Mouse (Mus musculus): ENCODE results near the gene Ctnnbip1. TPM values are rescaled to one million over a fixed set of nuclear protein-coding genes. Genes with fewer than 3 reads are reported as not detected.

Ctnnbip1 gene
- polyA plus RNA-seq, 1 experiment = 4.7 TPM

GRCm38 (mm10) chr4:149574391-149574821, 56.4 kb downstream of the Ctnnbip1 start:
- no peak overlapping the region for H3K27ac ChIP-seq (ENCODE audit: control insufficient read depth, insufficient read depth, low read depth, low read length)
- no peaks in the 10 kb centered on the region for H3K27me3 ChIP-seq (ENCODE audit: control insufficient read depth, insufficient read depth, low read length)
- H3K4me1 ChIP-seq (ENCODE audit: control insufficient read depth, insufficient read depth, low read length) = peaks cover 14% of the 10 kb centered on the region
- no peak overlapping the region for H3K4me3 ChIP-seq (ENCODE audit: control insufficient read depth, low read depth, low read length)
- H3K36me3 ChIP-seq (ENCODE audit: control insufficient read depth, insufficient read depth, low read length) = no peaks in the 10 kb centered on the region
- TF ChIP-seq POLR2A (IDR thresholded peaks at IDR 0.05; ENCODE audit: control insufficient read depth, low read depth, low read length) (no peak), CTCF (IDR thresholded peaks at IDR 0.05; ENCODE audit: control insufficient read depth, insufficient read depth, insufficient replicate concordance, low read depth, low read length) (no peak)

- TF ChIP-seq CTCF (IDR thresholded peaks at IDR 0.05; ENCODE audit: control insufficient read depth, insufficient read depth, insufficient replicate concordance, low read depth, low read length) (no peak), POLR2A (IDR thresholded peaks at IDR 0.05; ENCODE audit: control insufficient read depth, low read depth, low read length) (no peak)
- H3K36me3 ChIP-seq (ENCODE audit: control insufficient read depth, insufficient read depth, low read length) = no peaks in the 10 kb centered on the region
- no peaks in the 10 kb centered on the region for H3K27me3 ChIP-seq (ENCODE audit: control insufficient read depth, insufficient read depth, low read length)
- no peak overlapping the region for H3K27ac ChIP-seq (ENCODE audit: control insufficient read depth, insufficient read depth, low read depth, low read length)
- no peak overlapping the region for H3K4me3 ChIP-seq (ENCODE audit: control insufficient read depth, low read depth, low read length)
- H3K4me1 ChIP-seq (ENCODE audit: control insufficient read depth, insufficient read depth, low read length) = peaks cover 9% of the 10 kb centered on the region
These were observed 58.0 kb downstream of the Ctnnbip1 start for GRCm38 (mm10) chr4:149576061-149576460.

- no peak overlapping the region for H3K27ac ChIP-seq (ENCODE audit: control insufficient read depth, insufficient read depth, low read depth, low read length)
These were observed 59.0 kb downstream of the Ctnnbip1 start for GRCm38 (mm10) chr4:149576993-149577548.

GRCm38 (mm10) chr4:149578085-149578681, 60.1 kb downstream of the Ctnnbip1 start:
- no peak overlapping the region for H3K27ac ChIP-seq (ENCODE audit: control insufficient read depth, insufficient read depth, low read depth, low read length)
- peaks cover 3% of the 10 kb centered on the region; the same call in 1 of the 2 replicates for H3K4me1 ChIP-seq (ENCODE audit: control insufficient read depth, insufficient read depth, low read length)
- no peak overlapping the region for H3K4me3 ChIP-seq (ENCODE audit: control insufficient read depth, low read depth, low read length)
- no peaks in the 10 kb centered on the region for H3K27me3 ChIP-seq (ENCODE audit: control insufficient read depth, insufficient read depth, low read length)
- no peak for TF ChIP-seq CTCF (IDR thresholded peaks at IDR 0.05; ENCODE audit: control insufficient read depth, insufficient read depth, insufficient replicate concordance, low read depth, low read length)
- no peak for TF ChIP-seq POLR2A (IDR thresholded peaks at IDR 0.05; ENCODE audit: control insufficient read depth, low read depth, low read length)
- no peaks in the 10 kb centered on the region for H3K36me3 ChIP-seq (ENCODE audit: control insufficient read depth, insufficient read depth, low read length)

More at GRCm38 (mm10) chr4:149576993-149577548, 59.0 kb downstream of the Ctnnbip1 start:
- Histone ChIP-seq H3K4me3 (ENCODE audit: control insufficient read depth, low read depth, low read length) (no peak overlapping the region), H3K4me1 (ENCODE audit: control insufficient read depth, insufficient read depth, low read length) (peaks cover 8% of the 10 kb centered on the region), H3K36me3 (ENCODE audit: control insufficient read depth, insufficient read depth, low read length) (no peaks in the 10 kb centered on the region), H3K27me3 (ENCODE audit: control insufficient read depth, insufficient read depth, low read length) (no peaks in the 10 kb centered on the region)
- TF ChIP-seq POLR2A (IDR thresholded peaks at IDR 0.05; ENCODE audit: control insufficient read depth, low read depth, low read length) (no peak), CTCF (IDR thresholded peaks at IDR 0.05; ENCODE audit: control insufficient read depth, insufficient read depth, insufficient replicate concordance, low read depth, low read length) (no peak)

GRCm38 (mm10) chr4:149578831-149579230, 60.8 kb downstream of the Ctnnbip1 start:
- Histone ChIP-seq H3K27ac (ENCODE audit: control insufficient read depth, insufficient read depth, low read depth, low read length) (no peak overlapping the region), H3K4me1 (ENCODE audit: control insufficient read depth, insufficient read depth, low read length) (peaks cover 3% of the 10 kb centered on the region; the same call in 1 of the 2 replicates), H3K27me3 (ENCODE audit: control insufficient read depth, insufficient read depth, low read length) (no peaks in the 10 kb centered on the region), H3K4me3 (ENCODE audit: control insufficient read depth, low read depth, low read length) (no peak overlapping the region), H3K36me3 (ENCODE audit: control insufficient read depth, insufficient read depth, low read length) (no peaks in the 10 kb centered on the region)
- TF ChIP-seq POLR2A (IDR thresholded peaks at IDR 0.05; ENCODE audit: control insufficient read depth, low read depth, low read length) (no peak), CTCF (IDR thresholded peaks at IDR 0.05; ENCODE audit: control insufficient read depth, insufficient read depth, insufficient replicate concordance, low read depth, low read length) (no peak)

GRCm38 (mm10) chr4:149585236-149585635, 67.2 kb downstream of the Ctnnbip1 start:
- Histone ChIP-seq H3K4me3 (ENCODE audit: control insufficient read depth, low read depth, low read length) (no peak overlapping the region), H3K27me3 (ENCODE audit: control insufficient read depth, insufficient read depth, low read length) (no peaks in the 10 kb centered on the region)
- TF ChIP-seq POLR2A (IDR thresholded peaks at IDR 0.05; ENCODE audit: control insufficient read depth, low read depth, low read length) = no peak
- TF ChIP-seq CTCF (IDR thresholded peaks at IDR 0.05; ENCODE audit: control insufficient read depth, insufficient read depth, insufficient replicate concordance, low read depth, low read length) = no peak

GRCm38 (mm10) chr4:149586044-149586782, 68.2 kb downstream of the Ctnnbip1 start, which contains the start of gene Clstn1:
Gene Clstn1 (plus strand): TSS chr4:149586468.
- peaks cover 13% of the 10 kb centered on the region for H3K4me1 ChIP-seq (ENCODE audit: control insufficient read depth, insufficient read depth, low read length)
- H3K27ac ChIP-seq (ENCODE audit: control insufficient read depth, insufficient read depth, low read depth, low read length) = peak within 1 kb of the TSS; percentile 37; the same call in 1 of the 2 replicates

More at GRCm38 (mm10) chr4:149585236-149585635, 67.2 kb downstream of the Ctnnbip1 start:
- Histone ChIP-seq H3K36me3 (ENCODE audit: control insufficient read depth, insufficient read depth, low read length) (no peaks in the 10 kb centered on the region), H3K27ac (ENCODE audit: control insufficient read depth, insufficient read depth, low read depth, low read length) (no peak overlapping the region), H3K4me1 (ENCODE audit: control insufficient read depth, insufficient read depth, low read length) (peaks cover 13% of the 10 kb centered on the region)

More at GRCm38 (mm10) chr4:149586044-149586782, 68.2 kb downstream of the Ctnnbip1 start, which contains the start of gene Clstn1:
- H3K27me3 ChIP-seq (ENCODE audit: control insufficient read depth, insufficient read depth, low read length) = no peaks in the 10 kb centered on the region
- H3K36me3 ChIP-seq (ENCODE audit: control insufficient read depth, insufficient read depth, low read length) = no peaks in the 10 kb centered on the region
- TF ChIP-seq POLR2A (IDR thresholded peaks at IDR 0.05; ENCODE audit: control insufficient read depth, low read depth, low read length) (no peak), CTCF (IDR thresholded peaks at IDR 0.05; ENCODE audit: control insufficient read depth, insufficient read depth, insufficient replicate concordance, low read depth, low read length) (no peak)
- H3K4me3 ChIP-seq (ENCODE audit: control insufficient read depth, low read depth, low read length) = peak within 1 kb of the TSS; percentile 85
